Mouse (Mus musculus) brain, embryonic 14.5 days (tissue): ENCODE results near the gene Hs6st2.

Experiments
- CTCF ChIP-seq: fragments of 200-500 bp; IDR thresholded peaks from 2 replicates; pipeline ENCODE4 v1.5.1; 2012; ENCODE audit warnings: inconsistent platforms, mild to moderate bottlenecking, moderate library complexity, borderline replicate concordance; ENCODE audit not compliant: insufficient read depth, insufficient read length; ENCODE audit errors: extremely low read depth
- POLR2A ChIP-seq: fragments of 200-500 bp; IDR thresholded peaks from 2 replicates; pipeline ENCODE4 v1.6.1; 2012; ENCODE audit warnings: mild to moderate bottlenecking, inconsistent platforms, borderline replicate concordance; ENCODE audit not compliant: poor library complexity, insufficient read depth, insufficient read length, severe bottlenecking; ENCODE audit errors: extremely low read depth

- TF ChIP-seq POLR2A (no peak), CTCF (no peak)
Observed at GRCm38 (mm10) chrX:51514831-51515230, 166.8 kb downstream of the Hs6st2 start.
